Mouse (Mus musculus): ENCODE measurements around the gene Caskin1. TPM values are rescaled to one million over a fixed set of nuclear protein-coding genes. Genes with fewer than 3 reads are reported as not detected.

The Caskin1 gene
- total RNA-seq, 2 experiments from 2014 or later: 134 to 144 TPM

- peak in 1 of 2 experiments; percentile 56 for DNase-seq (ENCODE audit: extremely low spot score in 1 of 2, low spot score in 2 of 2)
- H3K27ac ChIP-seq: no peak overlapping the region; the same call in 1 of the 2 replicates
- intact Hi-C loops (cut with DNase I): no loop called here
- no peak overlapping the region for H3K4me3 ChIP-seq
- TF ChIP-seq CTCF (IDR thresholded peaks at IDR 0.05): no peak
Measured at GRCm38 (mm10) chr17:24485090-24485860, 3.1 kb upstream of the Caskin1 start.

DNA sequence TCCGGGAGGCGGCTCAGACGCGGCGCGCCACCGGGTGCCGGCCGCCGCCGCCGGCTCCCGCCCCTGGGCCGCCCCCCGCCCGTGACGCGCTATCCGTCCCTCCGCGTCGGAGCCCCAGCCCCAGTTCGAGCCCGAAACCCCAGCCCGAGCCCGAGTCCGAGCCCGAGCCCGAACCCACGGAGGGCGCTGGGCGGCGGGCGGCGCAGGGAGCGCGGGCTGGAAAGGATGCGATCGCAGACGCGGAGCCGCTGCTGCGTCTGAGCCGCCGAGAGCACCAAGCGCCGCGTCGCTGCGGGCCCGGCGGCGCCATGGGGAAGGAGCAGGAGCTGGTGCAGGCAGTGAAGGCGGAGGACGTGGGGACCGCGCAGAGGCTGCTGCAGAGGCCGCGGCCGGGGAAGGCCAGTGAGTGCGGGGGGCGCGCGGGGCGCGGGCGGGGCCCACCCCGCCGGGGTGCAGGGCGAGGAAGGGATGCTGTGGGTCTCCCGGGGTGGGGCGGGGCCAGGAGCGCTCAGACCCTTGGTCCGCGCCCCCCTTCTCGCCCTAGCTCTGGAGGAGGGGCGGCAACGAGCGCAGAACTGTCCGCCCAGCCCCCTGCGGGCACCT, 362 bp downstream of the Caskin1 start:
- intact Hi-C loops (cut with DNase I): no loop called here

GRCm38 (mm10) chr17:24489265-24490030, 1.0 kb downstream of the Caskin1 start:
- intact Hi-C loops (cut with DNase I): no loop called here
- peak overlapping the region; percentile 94 for H3K27ac ChIP-seq
- H3K4me3 ChIP-seq: peak overlapping the region; percentile 76
- no peak for TF ChIP-seq CTCF (IDR thresholded peaks at IDR 0.05)
- DNase-seq (ENCODE audit: extremely low spot score in 1 of 2, low spot score in 2 of 2): peak in 1 of 2 experiments; percentile 12

More for the DNA sequence above, 362 bp downstream of the Caskin1 start:
- Histone ChIP-seq H3K27ac (peak overlapping the region; percentile 94), H3K4me3 (peak overlapping the region; percentile 76)
- DNase-seq (ENCODE audit: extremely low spot score in 1 of 2, low spot score in 2 of 2): peak in 1 of 2 experiments; percentile 57
- TF ChIP-seq CTCF (IDR thresholded peaks at IDR 0.05): no peak

DNA sequence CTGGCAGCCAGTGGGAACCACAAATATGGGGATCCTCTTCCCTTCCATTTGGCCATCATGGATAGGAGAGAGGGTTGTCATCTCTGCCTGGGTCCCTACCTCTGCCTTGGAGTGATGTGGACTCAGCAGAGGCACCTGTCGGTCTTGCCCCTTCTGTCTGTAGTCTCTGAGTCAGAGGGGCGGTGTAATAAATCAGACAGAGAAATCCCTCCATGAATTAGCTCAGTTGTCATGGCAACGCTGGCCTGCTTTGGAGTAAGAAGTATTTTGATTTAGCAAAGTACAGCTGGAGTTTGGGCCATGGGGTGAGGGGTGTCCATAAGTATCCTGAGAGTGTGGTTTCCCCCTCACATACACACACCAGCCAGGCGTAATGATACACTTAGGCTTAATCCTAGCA, 2.0 kb downstream of the Caskin1 start:
- no peak for TF ChIP-seq CTCF (IDR thresholded peaks at IDR 0.05)
- intact Hi-C loops (cut with DNase I): no loop called here
- Histone ChIP-seq H3K27ac (peak overlapping the region; percentile 94), H3K4me3 (peak overlapping the region; percentile 76)
- no peak for DNase-seq (ENCODE audit: extremely low spot score in 1 of 2, low spot score in 2 of 2)

- no peak for DNase-seq (ENCODE audit: extremely low spot score in 1 of 2, low spot score in 2 of 2)
- intact Hi-C loops (cut with DNase I): no loop called here
- peak; percentile 67 for TF ChIP-seq CTCF (IDR thresholded peaks at IDR 0.05)
- Histone ChIP-seq H3K27ac (peak overlapping the region; percentile 70), H3K4me3 (no peak overlapping the region)
Measured at GRCm38 (mm10) chr17:24494627-24495335, 6.4 kb downstream of the Caskin1 start.

DNA sequence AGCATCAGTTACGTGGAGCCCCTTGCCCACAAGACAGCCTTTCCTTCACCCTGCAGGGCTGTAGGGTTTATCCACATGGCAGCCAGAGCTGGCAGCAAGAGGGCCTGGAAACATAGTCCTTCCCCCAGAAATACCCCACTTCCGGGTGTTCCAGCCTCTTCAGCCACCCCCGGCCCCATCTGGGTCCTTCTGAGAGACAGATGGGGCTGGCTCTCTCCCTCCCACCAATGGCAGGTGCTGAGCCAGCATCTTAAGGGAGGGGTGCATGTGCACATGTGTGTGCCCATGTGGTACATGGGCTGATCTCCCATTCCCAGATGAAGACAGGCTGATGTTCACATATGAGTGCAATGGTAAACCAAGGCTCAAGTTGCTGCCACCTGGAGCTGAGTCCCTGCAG, 7.0 kb downstream of the Caskin1 start:
- Histone ChIP-seq H3K27ac (peak overlapping the region; percentile 70), H3K4me3 (no peak overlapping the region)
- peak in 1 of 2 experiments; percentile 78 for DNase-seq (ENCODE audit: extremely low spot score in 1 of 2, low spot score in 2 of 2)
- no peak for TF ChIP-seq CTCF (IDR thresholded peaks at IDR 0.05)
- intact Hi-C loops (cut with DNase I): no loop called here

DNA sequence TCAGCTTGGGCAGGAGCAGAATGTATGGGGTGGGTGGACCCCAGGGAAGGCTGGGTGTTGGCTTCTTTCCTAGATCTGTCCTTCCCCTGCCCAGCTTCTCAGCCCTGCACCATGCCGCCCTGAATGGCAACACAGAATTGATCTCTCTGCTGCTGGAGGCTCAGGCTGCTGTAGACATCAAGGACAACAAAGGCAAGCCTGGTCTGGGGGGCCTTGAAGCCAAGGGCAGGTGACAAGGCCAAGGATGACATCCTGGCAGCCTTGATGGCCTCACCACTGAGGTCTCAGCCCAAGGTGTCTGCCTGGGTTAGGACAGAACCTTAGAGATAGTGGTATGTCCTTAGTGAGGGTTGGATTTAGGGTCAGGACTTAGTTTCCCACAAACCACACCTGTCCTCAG, 7.6 kb downstream of the Caskin1 start:
- no peak for DNase-seq (ENCODE audit: extremely low spot score in 1 of 2, low spot score in 2 of 2)
- intact Hi-C loops (cut with DNase I): no loop called here
- Histone ChIP-seq H3K4me3 (no peak overlapping the region), H3K27ac (peak overlapping the region; percentile 70)
- no peak for TF ChIP-seq CTCF (IDR thresholded peaks at IDR 0.05)

- intact Hi-C loops (cut with DNase I): no loop called here
- no peak for DNase-seq (ENCODE audit: extremely low spot score in 1 of 2, low spot score in 2 of 2)
- Histone ChIP-seq H3K4me3 (no peak overlapping the region), H3K27ac (no peak overlapping the region)
- peak; percentile 8; the same call in 1 of the 2 replicates for TF ChIP-seq CTCF (IDR thresholded peaks at IDR 0.05)
Measured at GRCm38 (mm10) chr17:24502208-24502607, 13.8 kb downstream of the Caskin1 start.

DNA sequence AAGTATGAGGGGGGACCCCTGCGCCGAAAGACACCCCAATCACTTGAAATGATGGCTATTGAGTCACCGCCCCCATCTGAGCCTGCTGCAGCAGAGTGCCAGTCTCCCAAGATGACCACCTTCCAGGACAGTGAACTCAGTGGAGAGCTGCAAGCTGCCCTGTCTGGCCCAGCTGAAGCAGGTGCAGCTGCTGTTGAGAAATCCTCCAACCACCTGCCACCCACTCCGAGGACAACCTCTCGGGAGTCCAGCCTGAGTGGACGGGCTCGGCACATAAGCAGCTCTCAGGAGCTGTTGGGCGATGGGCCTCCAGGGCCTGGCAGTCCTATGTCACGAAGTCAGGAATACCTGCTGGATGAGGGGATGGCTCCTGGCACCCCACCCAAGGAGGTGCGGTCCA, 15.7 kb downstream of the Caskin1 start:
- DNase-seq (ENCODE audit: extremely low spot score in 1 of 2, low spot score in 2 of 2): no peak
- no peak for TF ChIP-seq CTCF (IDR thresholded peaks at IDR 0.05)
- peak overlapping the region; percentile 88; the same call in 1 of the 2 replicates for H3K27ac ChIP-seq
- intact Hi-C loops (cut with DNase I): no loop called here
- H3K4me3 ChIP-seq: no peak overlapping the region

DNA sequence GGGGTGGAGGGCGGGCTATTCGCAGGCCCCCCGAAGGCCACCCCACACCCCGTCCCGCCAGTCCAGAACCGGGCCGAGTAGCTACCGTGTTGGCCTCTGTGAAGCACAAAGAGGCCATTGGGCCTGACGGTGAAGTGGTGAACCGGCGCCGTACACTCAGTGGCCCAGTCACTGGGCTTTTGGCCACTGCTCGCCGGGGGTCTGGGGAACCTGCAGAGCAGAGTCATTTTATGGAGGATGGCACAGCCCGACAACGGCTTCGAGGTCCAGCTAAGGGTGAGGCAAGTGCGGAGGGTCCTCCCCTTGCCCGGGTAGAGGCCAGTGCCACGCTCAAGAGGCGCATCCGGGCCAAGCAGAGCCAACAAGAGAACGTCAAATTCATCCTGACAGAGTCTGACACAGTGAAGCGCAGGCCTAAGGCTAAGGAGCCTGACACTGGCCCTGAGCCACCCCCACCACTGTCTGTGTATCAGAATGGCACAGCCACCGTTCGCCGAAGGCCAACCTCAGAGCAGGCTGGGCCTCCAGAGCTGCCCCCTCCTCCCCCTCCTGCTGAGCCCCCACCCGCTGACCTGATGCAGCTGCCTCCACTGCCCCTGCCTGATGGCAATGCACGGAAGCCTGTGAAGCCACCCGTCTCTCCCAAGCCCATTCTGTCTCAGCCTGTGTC, 17.0 kb downstream of the Caskin1 start:
- intact Hi-C loops (cut with DNase I): no loop called here
- no peak for TF ChIP-seq CTCF (IDR thresholded peaks at IDR 0.05)
- Histone ChIP-seq H3K4me3 (no peak overlapping the region), H3K27ac (peak overlapping the region; percentile 88)
- DNase-seq (ENCODE audit: extremely low spot score in 1 of 2, low spot score in 2 of 2): no peak

All from left cerebral cortex, adult 2 months (tissue).